Mouse (Mus musculus): Measurements from ENCODE around the gene Gm3045. TPM values are rescaled to one million over a fixed set of nuclear protein-coding genes. Genes with fewer than 3 reads are reported as not detected.

Gm3045 gene
- total and polyA plus RNA-seq, 3 experiments = not detected

- H3K27me3 ChIP-seq (replicated peaks) = no peaks in the 10 kb centered on the region
- DNase-seq (ENCODE audit: extremely low read depth) = no peak
- dilution Hi-C loops (cut with MboI; ENCODE audit: extremely low pct_ligation_motif_present, extremely low pct_unique_long_range_greater_than_20kb, low sequenced_read_pairs) = no loop called here
- H3K4me3 ChIP-seq (replicated peaks in 1 of 3; ENCODE audit: low read depth in 2 of 3, low read length in 2 of 3, poor library complexity in 1 of 3) = no peak overlapping the region
- no peaks in the 10 kb centered on the region for H3K79me2 ChIP-seq (replicated peaks; ENCODE audit: control insufficient read depth, extremely low read depth, insufficient read depth, poor library complexity, severe bottlenecking)
- H3K4me1 ChIP-seq (ENCODE audit: control insufficient read depth in 1 of 2, insufficient read depth in 2 of 2) = peaks cover 0 to 59% of the 10 kb centered on the region in 2 experiments; a peak in 3 of 4 replicates
- H3K36me3 ChIP-seq (replicated peaks in 1 of 2; ENCODE audit: control insufficient read depth in 1 of 2, insufficient read depth in 1 of 2, low read length in 1 of 2) = no peaks in the 10 kb centered on the region
- TF ChIP-seq USF2 (conservative IDR thresholded peaks at IDR 0.05; ENCODE audit: low read depth, low read length) (no peak), SMC3 (IDR thresholded peaks at IDR 0.05; ENCODE audit: low read depth, low read length) (no peak), SIN3A (IDR thresholded peaks at IDR 0.05; ENCODE audit: low read length) (no peak), EP300 (IDR thresholded peaks at IDR 0.05; ENCODE audit: low read length) (no peak), MXI1 (IDR thresholded peaks at IDR 0.05; ENCODE audit: low read depth, low read length) (no peak)
- in situ Hi-C loops (cut with MboI; ENCODE audit: low pct_ligation_motif_present, low pct_unique_long_range_greater_than_20kb, low sequenced_read_pairs) = no loop called here
- no peak overlapping the region for H3K27ac ChIP-seq (ENCODE audit: insufficient read depth, low read depth)
- no peak overlapping the region for H3K9ac ChIP-seq (ENCODE audit: insufficient read depth, low read depth)
- no peaks in the 10 kb centered on the region for H3K9me3 ChIP-seq (replicated peaks; ENCODE audit: low read length)
- H3K4me2 ChIP-seq (ENCODE audit: insufficient read depth, low read depth, poor library complexity, severe bottlenecking) = no peak overlapping the region
Observed at GRCm38 (mm10) chr13:56403381-56404086, 22.9 kb upstream of the Gm3045 start.

GRCm38 (mm10) chr13:56404511-56405140 lies 21.8 kb upstream of the Gm3045 start:
- Histone ChIP-seq H3K9ac (ENCODE audit: insufficient read depth, low read depth) (no peak overlapping the region), H3K4me3 (replicated peaks in 1 of 3; ENCODE audit: low read depth in 2 of 3, low read length in 2 of 3, poor library complexity in 1 of 3) (no peak overlapping the region), H3K79me2 (replicated peaks; ENCODE audit: control insufficient read depth, extremely low read depth, insufficient read depth, poor library complexity, severe bottlenecking) (no peaks in the 10 kb centered on the region), H3K27me3 (replicated peaks) (peaks cover 3% of the 10 kb centered on the region), H3K4me1 (ENCODE audit: control insufficient read depth in 1 of 2, insufficient read depth in 2 of 2) (peaks cover 0 to 54% of the 10 kb centered on the region in 2 experiments; a peak in 3 of 4 replicates), H3K4me2 (ENCODE audit: insufficient read depth, low read depth, poor library complexity, severe bottlenecking) (no peak overlapping the region), H3K36me3 (replicated peaks in 1 of 2; ENCODE audit: control insufficient read depth in 1 of 2, insufficient read depth in 1 of 2, low read length in 1 of 2) (no peaks in the 10 kb centered on the region), H3K9me3 (replicated peaks; ENCODE audit: low read length) (no peaks in the 10 kb centered on the region), H3K27ac (ENCODE audit: insufficient read depth, low read depth) (no peak overlapping the region)
- DNase-seq (ENCODE audit: extremely low read depth) = no peak
- TF ChIP-seq KAT2A (IDR thresholded peaks at IDR 0.05; ENCODE audit: insufficient replicate concordance, low read length) = no peak
- no peak for TF ChIP-seq NRF1 (IDR thresholded peaks at IDR 0.05; ENCODE audit: low read depth, low read length)
- no peak for TF ChIP-seq JUN (IDR thresholded peaks at IDR 0.05; ENCODE audit: insufficient read depth, low read depth, low read length)
- TF ChIP-seq EP300 (IDR thresholded peaks at IDR 0.05; ENCODE audit: low read length) = no peak
- no peak for TF ChIP-seq BHLHE40 (IDR thresholded peaks at IDR 0.05; ENCODE audit: low read depth, low read length)
- in situ Hi-C loops (cut with MboI; ENCODE audit: low pct_ligation_motif_present, low pct_unique_long_range_greater_than_20kb, low sequenced_read_pairs) = no loop called here
- dilution Hi-C loops (cut with MboI; ENCODE audit: extremely low pct_ligation_motif_present, extremely low pct_unique_long_range_greater_than_20kb, low sequenced_read_pairs) = no loop called here

- H3K9me3 ChIP-seq (replicated peaks; ENCODE audit: low read length) = peaks cover 18% of the 10 kb centered on the region
- no peaks in the 10 kb centered on the region for H3K4me1 ChIP-seq (ENCODE audit: control insufficient read depth in 1 of 2, insufficient read depth in 2 of 2)
- no peak overlapping the region for H3K27ac ChIP-seq (ENCODE audit: insufficient read depth, low read depth)
- H3K27me3 ChIP-seq (replicated peaks) = peaks cover 38% of the 10 kb centered on the region
- DNase-seq (ENCODE audit: extremely low read depth) = no peak
- TF ChIP-seq RCOR1 (conservative IDR thresholded peaks at IDR 0.05; ENCODE audit: low read depth, low read length) (no peak), MAZ (IDR thresholded peaks at IDR 0.05; ENCODE audit: low read depth, low read length) (no peak), UBTF (IDR thresholded peaks at IDR 0.05; ENCODE audit: low read depth, low read length) (no peak), CHD2 (IDR thresholded peaks at IDR 0.05; ENCODE audit: low read length) (no peak), E2F4 (IDR thresholded peaks at IDR 0.05; ENCODE audit: insufficient replicate concordance, low read depth, low read length) (no peak), RAD21 (IDR thresholded peaks at IDR 0.05; ENCODE audit: low read depth, low read length) (no peak), ETS1 (conservative IDR thresholded peaks at IDR 0.05; ENCODE audit: low read depth, low read length) (no peak), NELFE (IDR thresholded peaks at IDR 0.05; ENCODE audit: low read depth, low read length) (no peak), SMC3 (IDR thresholded peaks at IDR 0.05; ENCODE audit: low read depth, low read length) (no peak), ZKSCAN1 (IDR thresholded peaks at IDR 0.05; ENCODE audit: borderline replicate concordance, low read depth, low read length) (no peak), CHD1 (IDR thresholded peaks at IDR 0.05; ENCODE audit: low read depth, low read length) (no peak)
- in situ Hi-C loops (cut with MboI; ENCODE audit: low pct_ligation_motif_present, low pct_unique_long_range_greater_than_20kb, low sequenced_read_pairs) (no loop called here), dilution Hi-C loops (cut with MboI; ENCODE audit: extremely low pct_ligation_motif_present, extremely low pct_unique_long_range_greater_than_20kb, low sequenced_read_pairs) (no loop called here)
- H3K9ac ChIP-seq (ENCODE audit: insufficient read depth, low read depth) = no peak overlapping the region
- no peak overlapping the region for H3K4me3 ChIP-seq (replicated peaks in 1 of 3; ENCODE audit: low read depth in 2 of 3, low read length in 2 of 3, poor library complexity in 1 of 3)
- H3K4me2 ChIP-seq (ENCODE audit: insufficient read depth, low read depth, poor library complexity, severe bottlenecking) = no peak overlapping the region
- H3K36me3 ChIP-seq (replicated peaks in 1 of 2; ENCODE audit: control insufficient read depth in 1 of 2, insufficient read depth in 1 of 2, low read length in 1 of 2) = no peaks in the 10 kb centered on the region
- no peaks in the 10 kb centered on the region for H3K79me2 ChIP-seq (replicated peaks; ENCODE audit: control insufficient read depth, extremely low read depth, insufficient read depth, poor library complexity, severe bottlenecking)
Observed at GRCm38 (mm10) chr13:56412286-56412873, 14.0 kb upstream of the Gm3045 start.
